Mouse (Mus musculus): ENCODE measurements around the gene Smap2.

DNA sequence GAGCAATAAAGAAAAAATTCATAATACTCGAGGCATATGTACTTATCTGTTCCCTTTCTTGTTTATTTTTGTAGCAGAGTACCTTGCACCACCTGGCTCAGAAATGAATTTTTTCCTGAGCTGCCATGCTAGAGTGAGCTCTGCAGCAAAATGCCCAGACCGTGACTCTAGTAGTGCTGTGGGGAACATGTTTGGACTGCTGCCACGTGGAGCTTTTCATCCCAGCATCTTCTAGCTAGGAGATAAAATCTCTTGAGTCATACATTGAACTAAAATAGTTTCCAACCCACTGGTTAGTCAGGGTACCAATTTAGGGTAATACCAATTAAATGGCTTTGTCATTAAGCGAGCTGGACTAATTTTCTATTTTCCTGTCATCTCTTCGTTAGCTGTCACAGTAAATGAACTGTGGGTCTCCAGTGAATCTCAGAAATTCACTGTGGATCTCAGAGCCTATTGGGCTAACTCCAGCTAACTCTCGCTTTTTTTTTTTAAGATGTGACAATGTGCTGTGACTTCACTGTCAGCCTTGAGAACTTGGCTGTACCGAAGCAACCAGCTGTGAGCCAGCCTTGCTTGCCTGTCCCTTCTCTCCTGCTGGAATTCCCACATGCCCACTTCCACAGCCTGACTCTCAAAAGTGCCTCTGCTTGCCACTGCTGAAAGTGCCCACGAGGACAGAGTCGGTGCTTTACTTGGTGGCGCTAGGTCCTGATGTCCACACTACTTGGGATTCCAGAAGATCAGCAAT lies 3.2 kb upstream of the Smap2 start:
- TF ChIP-seq GATA1 (IDR thresholded peaks at IDR 0.05; ENCODE audit: borderline replicate concordance, low read length) (no peak), FLI1 (IDR thresholded peaks at IDR 0.05; ENCODE audit: low read length) (no peak)
